Mouse (Mus musculus) kidney, postnatal 25 days (tissue): ENCODE measurements at regions not wholly inside any gene's neighbourhood (a gene's known extent, or its start where the extent isn't known, plus 50 kb on each side); places are given as distances from the start of the nearest gene placed in this dataset.

Source experiments
- DNase-seq, 2 experiments: peaks; one replicate each; pipeline ENCODE4 v3.0.0; 2021; ENCODE audit warnings: mixed read lengths in 2 of 2

- no peak for DNase-seq
These were observed 686.6 kb upstream of the 1700008P02Rik start for GRCm38 (mm10) chr3:7306800-7307199.

GRCm38 (mm10) chr3:7298511-7298910 lies 678.3 kb upstream of the 1700008P02Rik start:
- DNase-seq = no peak

- DNase-seq = no peak
These were observed 670.8 kb upstream of the 1700008P02Rik start for GRCm38 (mm10) chr3:7291026-7291425.

GRCm38 (mm10) chr3:7257591-7257990 lies 637.3 kb upstream of the 1700008P02Rik start:
- DNase-seq = no peak

GRCm38 (mm10) chr3:7248337-7248736 lies 628.1 kb upstream of the 1700008P02Rik start:
- DNase-seq = no peak

- DNase-seq = no peak
These were observed 609.5 kb upstream of the 1700008P02Rik start for GRCm38 (mm10) chr3:7229769-7230168.

- DNase-seq = peak in 1 of 2 experiments; percentile 40
These were observed 568.3 kb upstream of the 1700008P02Rik start for GRCm38 (mm10) chr3:7188531-7188930.

- no peak for DNase-seq
These were observed 546.4 kb upstream of the 1700008P02Rik start for GRCm38 (mm10) chr3:7166596-7166995.

GRCm38 (mm10) chr3:7138996-7139395 lies 518.8 kb upstream of the 1700008P02Rik start:
- DNase-seq = no peak

GRCm38 (mm10) chr3:7134714-7135113 lies 514.5 kb upstream of the 1700008P02Rik start:
- DNase-seq = no peak
